Mouse (Mus musculus): ENCODE measurements around the gene Map3k14. TPM values are rescaled to one million over a fixed set of nuclear protein-coding genes. Genes with fewer than 3 reads are reported as not detected.
"Not testable (repeated sequence)": the region's sequence is repeated elsewhere in the genome, so short reads cannot be mapped to it uniquely, and the experiment has no call there.

The Map3k14 gene
- polyA plus RNA-seq, 2 experiments: 4.6 to 10.0 TPM

GRCm38 (mm10) chr11:103230626-103231025 lies 36.6 kb downstream of the Map3k14 start:
- DNase-seq (ENCODE audit: low spot score): no peak
- H3K4me1 ChIP-seq (ENCODE audit: control insufficient read depth, insufficient read depth, low read length): no peaks in the 10 kb centered on the region
- H3K27ac ChIP-seq (replicated peaks; ENCODE audit: low read depth, low read length): no peak overlapping the region
- no peak overlapping the region for H3K9ac ChIP-seq (ENCODE audit: low read depth, low read length, severe bottlenecking)
- peaks cover 49% of the 10 kb centered on the region for H3K36me3 ChIP-seq (ENCODE audit: control insufficient read depth, insufficient read depth, low read length)
- no peaks in the 10 kb centered on the region for H3K27me3 ChIP-seq (ENCODE audit: control insufficient read depth, insufficient read depth, low read length)
- no peak for TF ChIP-seq POLR2A (IDR thresholded peaks at IDR 0.05; ENCODE audit: borderline replicate concordance, extremely low read depth, insufficient read depth, insufficient read length)
- no peak overlapping the region for H3K4me3 ChIP-seq (replicated peaks; ENCODE audit: low read length)
- 84% methylated on average over 18 of the region's 19 CpGs for WGBS
- no peak overlapping the region for H3K4me2 ChIP-seq (replicated peaks; ENCODE audit: low read depth, low read length, severe bottlenecking)
- no peak for ATAC-seq (ENCODE audit: low FRiP score, low read depth)
- no peaks in the 10 kb centered on the region for H3K9me3 ChIP-seq (ENCODE audit: control insufficient read depth, low read length)

GRCm38 (mm10) chr11:103229608-103230007 lies 37.7 kb downstream of the Map3k14 start:
- 100% methylated on average over 2 of the region's 2 CpGs for WGBS
- H3K4me1 ChIP-seq (ENCODE audit: control insufficient read depth, insufficient read depth, low read length): no peaks in the 10 kb centered on the region
- H3K27me3 ChIP-seq (ENCODE audit: control insufficient read depth, insufficient read depth, low read length): no peaks in the 10 kb centered on the region
- H3K9me3 ChIP-seq (ENCODE audit: control insufficient read depth, low read length): no peaks in the 10 kb centered on the region
- no peak overlapping the region for H3K27ac ChIP-seq (replicated peaks; ENCODE audit: low read depth, low read length)
- H3K4me2 ChIP-seq (replicated peaks; ENCODE audit: low read depth, low read length, severe bottlenecking): no peak overlapping the region
- H3K4me3 ChIP-seq (replicated peaks; ENCODE audit: low read length): no peak overlapping the region
- no peak for TF ChIP-seq POLR2A (IDR thresholded peaks at IDR 0.05; ENCODE audit: borderline replicate concordance, extremely low read depth, insufficient read depth, insufficient read length)
- no peak for DNase-seq (ENCODE audit: low spot score)
- H3K36me3 ChIP-seq (ENCODE audit: control insufficient read depth, insufficient read depth, low read length): peaks cover 58% of the 10 kb centered on the region
- no peak for ATAC-seq (ENCODE audit: low FRiP score, low read depth)
- H3K9ac ChIP-seq (ENCODE audit: low read depth, low read length, severe bottlenecking): no peak overlapping the region

DNA sequence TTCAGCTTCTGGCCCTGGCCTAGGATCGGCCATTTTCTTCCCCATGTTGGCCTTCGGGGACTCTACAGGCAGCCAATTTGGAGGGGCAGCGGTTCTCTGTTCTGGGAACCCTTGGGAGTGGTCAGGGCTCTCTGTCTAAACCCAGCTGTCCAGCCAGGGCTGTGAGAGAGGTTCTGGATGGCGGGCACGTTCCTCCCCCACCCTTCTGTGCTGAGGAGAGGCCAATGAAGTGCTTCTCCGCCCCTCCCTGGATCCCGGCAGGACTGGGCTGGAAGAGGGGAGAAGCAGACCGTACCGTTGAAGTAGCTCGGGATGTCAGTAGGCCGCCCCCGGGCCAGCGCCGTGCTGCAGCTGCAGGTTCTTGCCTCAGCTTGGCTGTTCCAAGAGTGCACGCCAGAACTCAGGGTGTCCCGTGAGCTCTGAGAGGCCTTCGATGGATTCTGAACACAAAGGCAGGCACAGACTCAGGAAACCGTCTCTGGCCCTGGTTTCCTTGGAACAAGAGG lies 43.3 kb downstream of the Map3k14 start:
- DNase-seq (ENCODE audit: low spot score): no peak
- H3K9me3 ChIP-seq (ENCODE audit: control insufficient read depth, low read length): no peaks in the 10 kb centered on the region
- no peak for ATAC-seq (ENCODE audit: low FRiP score, low read depth)
- no peak for TF ChIP-seq POLR2A (IDR thresholded peaks at IDR 0.05; ENCODE audit: borderline replicate concordance, extremely low read depth, insufficient read depth, insufficient read length)
- no peak overlapping the region for H3K4me2 ChIP-seq (replicated peaks; ENCODE audit: low read depth, low read length, severe bottlenecking)
- H3K27me3 ChIP-seq (ENCODE audit: control insufficient read depth, insufficient read depth, low read length): no peaks in the 10 kb centered on the region
- peaks cover 75% of the 10 kb centered on the region for H3K36me3 ChIP-seq (ENCODE audit: control insufficient read depth, insufficient read depth, low read length)
- WGBS: 63% methylated on average over 18 of the region's 18 CpGs
- H3K9ac ChIP-seq (ENCODE audit: low read depth, low read length, severe bottlenecking): no peak overlapping the region
- 0 out of 2 replicates have a peak overlapping the region, but pooled peaks have one; percentile 13 for H3K27ac ChIP-seq (replicated peaks; ENCODE audit: low read depth, low read length)
- no peak overlapping the region for H3K4me3 ChIP-seq (replicated peaks; ENCODE audit: low read length)
- no peaks in the 10 kb centered on the region for H3K4me1 ChIP-seq (ENCODE audit: control insufficient read depth, insufficient read depth, low read length)

- H3K27me3 ChIP-seq (ENCODE audit: control insufficient read depth, insufficient read depth, low read length): no peaks in the 10 kb centered on the region
- DNase-seq (ENCODE audit: low spot score) (no peak), ATAC-seq (ENCODE audit: low FRiP score, low read depth) (no peak)
- no peaks in the 10 kb centered on the region for H3K9me3 ChIP-seq (ENCODE audit: control insufficient read depth, low read length)
- WGBS: 89% methylated on average over 10 of the region's 10 CpGs
- no peak overlapping the region for H3K9ac ChIP-seq (ENCODE audit: low read depth, low read length, severe bottlenecking)
- no peaks in the 10 kb centered on the region; the same call in 1 of the 2 replicates for H3K4me1 ChIP-seq (ENCODE audit: control insufficient read depth, insufficient read depth, low read length)
- TF ChIP-seq POLR2A (IDR thresholded peaks at IDR 0.05; ENCODE audit: borderline replicate concordance, extremely low read depth, insufficient read depth, insufficient read length): no peak
- peaks cover 72% of the 10 kb centered on the region for H3K36me3 ChIP-seq (ENCODE audit: control insufficient read depth, insufficient read depth, low read length)
- no peak overlapping the region for H3K4me3 ChIP-seq (replicated peaks; ENCODE audit: low read length)
- H3K27ac ChIP-seq (replicated peaks; ENCODE audit: low read depth, low read length): no peak overlapping the region
- no peak overlapping the region for H3K4me2 ChIP-seq (replicated peaks; ENCODE audit: low read depth, low read length, severe bottlenecking)
These were observed 43.8 kb downstream of the Map3k14 start for GRCm38 (mm10) chr11:103223444-103223843.

GRCm38 (mm10) chr11:103222718-103223117 lies 44.6 kb downstream of the Map3k14 start:
- not testable (repeated sequence) for H3K4me2 ChIP-seq (replicated peaks; ENCODE audit: low read depth, low read length, severe bottlenecking); H3K4me1 ChIP-seq (ENCODE audit: control insufficient read depth, insufficient read depth, low read length); H3K9me3 ChIP-seq (ENCODE audit: control insufficient read depth, low read length); H3K9ac ChIP-seq (ENCODE audit: low read depth, low read length, severe bottlenecking); DNase-seq (ENCODE audit: low spot score); H3K27me3 ChIP-seq (ENCODE audit: control insufficient read depth, insufficient read depth, low read length); H3K4me3 ChIP-seq (replicated peaks; ENCODE audit: low read length); H3K27ac ChIP-seq (replicated peaks; ENCODE audit: low read depth, low read length); ATAC-seq (ENCODE audit: low FRiP score, low read depth)
- WGBS: 91% methylated on average over 4 of the region's 4 CpGs
- peaks cover 72% of the 10 kb centered on the region for H3K36me3 ChIP-seq (ENCODE audit: control insufficient read depth, insufficient read depth, low read length)

GRCm38 (mm10) chr11:103221437-103221836 lies 45.8 kb downstream of the Map3k14 start:
- no peak for DNase-seq (ENCODE audit: low spot score)
- WGBS: 86% methylated on average over 6 of the region's 6 CpGs

More at GRCm38 (mm10) chr11:103221437-103221836, 45.8 kb downstream of the Map3k14 start:
- Histone ChIP-seq H3K4me1 (ENCODE audit: control insufficient read depth, insufficient read depth, low read length) (no peaks in the 10 kb centered on the region; the same call in 1 of the 2 replicates), H3K9ac (ENCODE audit: low read depth, low read length, severe bottlenecking) (no peak overlapping the region), H3K4me2 (replicated peaks; ENCODE audit: low read depth, low read length, severe bottlenecking) (no peak overlapping the region), H3K9me3 (ENCODE audit: control insufficient read depth, low read length) (no peaks in the 10 kb centered on the region), H3K27me3 (ENCODE audit: control insufficient read depth, insufficient read depth, low read length) (peaks cover 3% of the 10 kb centered on the region; the same call in 1 of the 2 replicates), H3K4me3 (replicated peaks; ENCODE audit: low read length) (no peak overlapping the region), H3K36me3 (ENCODE audit: control insufficient read depth, insufficient read depth, low read length) (peaks cover 59% of the 10 kb centered on the region), H3K27ac (replicated peaks; ENCODE audit: low read depth, low read length) (no peak overlapping the region)
- no peak for ATAC-seq (ENCODE audit: low FRiP score, low read depth)
- no peak for TF ChIP-seq POLR2A (IDR thresholded peaks at IDR 0.05; ENCODE audit: borderline replicate concordance, extremely low read depth, insufficient read depth, insufficient read length)
